ENCODE assay signal across 10 mouse cellular contexts in the genomic region with DNA sequence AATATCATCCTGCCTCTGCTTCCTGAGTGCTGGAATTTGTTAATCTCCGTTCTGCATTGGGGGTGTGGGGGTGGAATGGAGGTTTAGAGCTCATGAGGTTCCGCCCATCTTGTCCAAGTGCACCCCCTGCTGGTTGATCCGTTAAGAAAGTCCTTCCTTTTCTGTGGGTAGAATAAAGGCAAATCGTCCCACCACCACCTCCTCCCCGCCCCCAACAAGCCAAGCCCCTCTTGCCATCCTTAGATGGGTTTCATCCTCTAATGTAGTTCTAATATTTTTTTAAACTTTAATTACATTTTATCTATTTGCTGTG. TPM values are rescaled to one million over a fixed set of nuclear protein-coding genes. Genes with fewer than 3 reads are reported as not detected.
DNase-seq lines count a peak whose midpoint lies in the region; ATAC-seq and TF ChIP-seq lines count a peak whose summit lies in the region.
"Had no signal": no experiment of that assay in that cellular context is flagged by ENCODE, and none has a peak within 500 bp of the region (broad histone marks: within the 10 kb centered on the region; RNA-seq: fewer than 3 reads in every experiment).

No protein-coding gene starts in this region.

- ATAC-seq in Patski, result no peak
- peak; percentile 89 for ATAC-seq in inflammation-experienced regulatory T-cells, adult 6 months

- H3K27ac ChIP-seq in heart, adult 2 months, result no peak overlapping the region
- H3K27ac ChIP-seq: embryonic facial prominence, embryonic 15.5 days; limb, embryonic 15.5 days had no signal

- WGBS in heart, adult 2 months, result 14% methylated on average over 5 of the region's 5 CpGs

- peak; percentile 32 to 59 for DNase-seq in heart, adult 2 months
- no peak for DNase-seq in heart, postnatal 25 days (ENCODE audit: low spot score)
- DNase-seq in 416B (ENCODE audit: low read depth) (peak; percentile 81), Patski (ENCODE audit: low read depth, low spot score) (no peak)
- DNase-seq in cerebellum, postnatal 14 days, result peak; percentile 82 to 89
- DNase-seq in thymus, postnatal 14 days, result peak; percentile 78

- H3K79me2 ChIP-seq in heart, adult 2 months (replicated peaks; ENCODE audit: control insufficient read depth, insufficient read depth, low read length), result no peaks in the 10 kb centered on the region

- H3K9me3 ChIP-seq in megakaryocyte, embryonic 14.5 days, result no peaks in the 10 kb centered on the region
- H3K9me3 ChIP-seq: embryonic facial prominence, embryonic 15.5 days; limb, embryonic 15.5 days had no signal

- TF ChIP-seq CTCF in heart, adult 2 months (IDR thresholded peaks at IDR 0.05), result peak; percentile 70
- peak; percentile 65 for TF ChIP-seq CTCF in Patski (IDR thresholded peaks at IDR 0.05)

- intact Hi-C loops in heart, adult 2 months (cut with DNase I), result loop anchor here (1.0 kb wide), 1 partner anchor 144 kb away; no protein-coding TSS in a partner anchor
- intact Hi-C loops in heart, postnatal 25 days (cut with DNase I), result loop anchor here (1.0 kb wide), 1 partner anchor 144 kb away; no protein-coding TSS in a partner anchor

- no peak overlapping the region for H3K4me3 ChIP-seq in heart, adult 2 months
- H3K4me3 ChIP-seq in megakaryocyte, embryonic 14.5 days (replicated peaks), result peak overlapping the region; percentile 64
- H3K4me3 ChIP-seq: embryonic facial prominence, embryonic 15.5 days; limb, embryonic 15.5 days had no signal

- H3K9ac ChIP-seq in heart, adult 2 months (ENCODE audit: low read depth, low read length), result no peak overlapping the region
- H3K9ac ChIP-seq: embryonic facial prominence, embryonic 15.5 days; limb, embryonic 15.5 days had no signal

- TF ChIP-seq EP300 in heart, adult 2 months (IDR thresholded peaks at IDR 0.05; ENCODE audit: insufficient read depth, low read depth, low read length), result no peak

- H3K27me3 ChIP-seq in heart, adult 2 months (ENCODE audit: control insufficient read depth, insufficient read depth, low read length), result no peaks in the 10 kb centered on the region
- H3K27me3 ChIP-seq in Patski, result no peaks in the 10 kb centered on the region
- no peaks in the 10 kb centered on the region for H3K27me3 ChIP-seq in megakaryocyte, embryonic 14.5 days (replicated peaks)
- H3K27me3 ChIP-seq: embryonic facial prominence, embryonic 15.5 days; limb, embryonic 15.5 days had no signal

- H3K4me1 ChIP-seq in heart, adult 2 months (ENCODE audit: control insufficient read depth, insufficient read depth, low read length), result peaks cover 1% of the 10 kb centered on the region; the same call in 1 of the 2 replicates
- H3K4me1 ChIP-seq in megakaryocyte, embryonic 14.5 days, result peaks cover 25% of the 10 kb centered on the region

- CTCF ChIA-PET in Patski (lab: Charles Lee), result interaction anchor here (0.8 to 2.0 kb wide), 5 partner anchors 10 to 160 kb away, joined by 3 to 6 read pairs (median 5); no protein-coding TSS in a partner anchor

- no peak for TF ChIP-seq POLR2A in heart, adult 2 months (IDR thresholded peaks at IDR 0.05; ENCODE audit: insufficient read depth, low read depth, low read length)

- H3K36me3 ChIP-seq in heart, adult 2 months (ENCODE audit: control insufficient read depth, insufficient read depth, low read length), result no peaks in the 10 kb centered on the region
- H3K36me3 ChIP-seq in megakaryocyte, embryonic 14.5 days (replicated peaks; ENCODE audit: low read length), result peaks cover 25% of the 10 kb centered on the region

- POLR2A ChIA-PET in Patski (lab: Charles Lee), result interaction anchor here (0.9 kb wide), 1 partner anchor 148 kb away, joined by 3 read pairs; no protein-coding TSS in a partner anchor

- in situ Hi-C loops in Patski (cut with MboI; ENCODE audit: low pct_unique_long_range_greater_than_20kb), result no loop called here

RNA-seq across cellular contexts. Expression of a gene that starts 3.8 kb away (rescaled TPM):
- not detected for total RNA-seq in heart, adult 2 months (2021)
- polyA plus RNA-seq in heart, adult 2 months (2012; rRNA removed), result 0.31 and 0.61 TPM in 2 replicates
- under 1 TPM in 1 of 2 experiments, not detected in 1; 0.26 TPM for total RNA-seq in heart, postnatal 25 days (2021)
- 0.13 TPM for polyA plus RNA-seq in Patski (2021)
- polyA plus RNA-seq in inflammation-experienced regulatory T-cells, adult 6 months (2017; shearing (Covaris generic)), result under 1 TPM; 0.78 to 0.95 (median 0.81) TPM
- polyA plus RNA-seq in megakaryocyte, embryonic 14.5 days (2012; ENCODE audit: insufficient read depth, low replicate concordance), result not detected in 2 replicates

RNA-seq across cellular contexts. Expression of a gene that starts 14.5 kb away (rescaled TPM):
- 1 to 10 TPM; 6.6 to 8.4 TPM for total RNA-seq in heart, adult 2 months (2021)
- 3.7 and 5.4 TPM in 2 replicates for polyA plus RNA-seq in heart, adult 2 months (2012; rRNA removed)
- total RNA-seq in heart, postnatal 25 days (2021), result 1 to 10 TPM; 9.4 to 9.5 TPM
- polyA plus RNA-seq in Patski (2021), result 32.3 TPM
- polyA plus RNA-seq in inflammation-experienced regulatory T-cells, adult 6 months (2017; shearing (Covaris generic)), result 1 to 10 TPM; 1.6 to 2.2 (median 2.1) TPM
- polyA plus RNA-seq in megakaryocyte, embryonic 14.5 days (2012; ENCODE audit: insufficient read depth, low replicate concordance), result 0.48 TPM in 1 of 2 replicates, not detected in the other

Comparison
In these comparisons a context has a peak if more than half of its experiments do, and no peak if none do; other contexts are left out.
1. DNase-seq: peak in heart, adult 2 months (2 of 2), 416B (single experiment), cerebellum, postnatal 14 days (2 of 2) and thymus, postnatal 14 days (single experiment); none in heart, postnatal 25 days (single experiment) and Patski (single experiment).